Mouse (Mus musculus): ENCODE results near the gene 2310011J03Rik.
A peak's percentile ranks its signal among the peaks of the same experiment; 100 is the strongest.

The 2310011J03Rik gene

DNA sequence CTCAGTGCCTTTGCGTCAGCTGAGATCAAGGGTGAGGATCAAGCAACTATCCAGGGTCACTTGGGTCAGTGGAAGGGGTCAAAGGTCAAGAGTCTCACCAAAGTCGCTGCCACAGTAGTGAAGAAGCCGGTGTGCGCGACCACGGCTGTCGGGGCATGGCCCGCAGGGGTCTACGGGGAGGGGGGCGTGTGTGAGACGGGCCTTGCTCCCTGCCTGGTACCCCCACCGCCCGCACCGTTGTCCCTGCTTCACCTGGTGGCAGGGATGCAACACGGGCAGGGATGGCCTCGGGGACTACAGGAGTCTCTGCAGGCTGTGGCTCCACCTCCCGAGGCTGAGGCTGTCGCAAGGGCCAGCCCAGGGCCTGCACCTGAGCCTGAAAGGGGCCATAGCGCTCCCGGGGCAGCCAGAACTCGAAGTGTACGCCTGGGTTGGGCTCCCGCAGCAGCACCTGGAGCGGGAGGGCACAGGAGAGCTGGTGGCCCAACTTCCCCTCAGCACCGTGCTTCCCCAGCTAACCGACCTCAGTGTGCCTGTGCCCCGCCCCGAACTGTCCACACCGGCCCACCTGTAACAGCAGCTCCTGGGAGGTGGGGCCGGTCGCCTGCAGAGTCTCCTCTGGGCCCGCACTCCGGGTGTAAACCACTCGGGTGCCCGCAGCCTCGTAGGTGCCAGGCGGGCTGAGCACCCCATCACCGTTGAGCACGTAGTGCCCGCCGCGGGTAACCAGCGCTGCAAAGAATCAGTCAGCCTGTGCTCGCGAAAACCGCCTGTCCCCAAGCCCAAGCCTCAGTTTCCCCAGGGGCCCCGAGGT, 21.4 kb upstream of the 2310011J03Rik start:
- no peak for DNase-seq

DNA sequence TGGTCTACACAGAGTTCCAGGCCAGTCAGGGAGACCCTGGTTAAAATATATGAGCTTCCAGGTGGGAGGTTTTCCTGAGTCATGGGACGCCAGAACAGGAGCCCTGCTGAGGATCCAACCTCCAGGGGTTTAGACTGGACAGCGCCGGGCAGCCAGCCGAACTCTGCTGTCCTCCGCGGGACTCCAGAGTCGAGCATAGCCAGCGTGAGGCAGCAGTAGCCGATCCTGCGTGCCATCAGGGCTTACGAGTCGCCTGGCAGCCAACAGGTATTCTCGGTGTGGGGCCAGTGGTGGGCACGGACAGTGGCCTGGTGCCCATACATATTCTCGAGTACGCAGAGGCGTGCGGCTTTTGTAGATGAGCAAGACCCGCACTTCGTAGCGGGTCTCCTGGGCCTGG, 20.7 kb upstream of the 2310011J03Rik start:
- no peak for DNase-seq

DNA sequence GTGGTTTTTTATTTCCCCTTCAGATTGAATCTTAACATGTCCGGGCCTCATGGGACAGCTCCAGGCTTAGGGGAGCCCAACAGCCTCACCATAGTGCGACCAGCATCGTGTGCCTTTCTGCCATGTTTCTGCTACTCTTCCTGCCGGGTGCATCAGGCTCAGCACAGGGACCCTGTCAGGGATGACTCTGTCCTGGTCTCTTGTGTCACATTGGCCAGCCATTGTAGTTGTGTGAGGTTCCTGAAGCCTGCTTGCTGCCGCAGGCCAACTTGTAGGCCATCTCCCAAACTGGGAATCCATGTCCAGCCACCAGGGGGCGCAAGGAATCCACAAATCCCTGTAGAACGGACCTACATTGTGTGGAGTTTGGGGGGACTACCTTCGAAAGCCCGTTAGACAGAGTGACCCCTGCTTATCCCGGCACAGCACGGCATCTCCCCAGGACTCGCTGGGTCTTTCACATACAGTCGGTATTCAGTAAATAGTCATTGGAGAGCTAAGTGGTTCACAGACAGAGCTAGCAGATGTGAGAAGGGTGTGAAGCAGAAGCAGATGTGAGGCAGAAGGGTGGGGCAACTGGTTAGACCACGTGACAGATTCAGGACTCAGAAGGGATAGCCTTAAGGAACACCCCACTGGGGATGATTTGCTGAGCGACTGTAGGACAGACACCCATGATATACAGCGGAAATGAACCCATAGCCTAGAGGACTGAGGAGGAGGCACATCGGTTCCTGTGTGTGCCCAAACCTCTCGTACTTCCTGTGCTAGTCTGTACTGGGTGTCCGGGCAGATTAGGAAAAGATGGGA, 19.8 kb upstream of the 2310011J03Rik start:
- peak; percentile 90 for DNase-seq

DNA sequence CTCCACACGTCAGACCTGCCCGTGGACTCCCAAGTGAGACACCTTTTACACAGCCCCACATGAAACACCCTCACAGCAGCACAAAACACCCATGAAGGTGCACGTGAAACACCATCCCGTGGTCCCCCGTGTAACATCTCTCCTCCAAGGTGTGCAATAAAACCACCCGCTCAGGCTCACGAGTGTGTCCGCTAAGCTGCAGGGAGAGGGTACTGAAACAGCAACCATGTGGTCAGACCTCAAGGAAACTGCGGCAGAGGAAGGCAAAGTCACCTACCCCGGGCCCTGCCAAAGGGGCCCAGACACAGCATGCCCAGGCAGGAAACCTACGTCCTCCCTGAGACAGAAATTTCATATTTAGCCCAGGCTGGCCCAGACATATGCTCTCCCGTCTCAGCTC, 15.9 kb upstream of the 2310011J03Rik start:
- no peak for DNase-seq

DNA sequence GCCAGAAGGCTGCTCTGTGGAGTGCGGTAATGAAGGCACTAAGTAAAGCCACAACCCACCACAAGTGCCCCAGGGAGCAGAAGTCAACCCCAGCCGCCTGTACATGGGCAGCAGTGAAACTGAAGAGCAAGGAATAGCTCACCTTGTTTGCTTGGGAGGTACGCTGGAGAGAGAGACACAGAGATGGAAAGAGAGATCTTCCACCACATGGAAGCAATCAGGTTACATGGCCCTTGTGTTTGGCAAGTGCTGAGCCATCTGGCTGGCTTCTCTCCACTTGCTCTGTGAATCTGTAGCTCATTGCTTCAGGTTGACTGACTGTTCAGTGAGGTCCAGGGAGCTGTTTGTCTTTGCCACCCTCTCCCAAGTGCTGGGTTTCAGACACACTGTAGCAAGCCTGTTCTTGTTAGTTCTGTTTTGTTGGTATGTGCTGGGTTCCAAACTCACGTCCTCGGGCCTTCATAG, 12.2 kb upstream of the 2310011J03Rik start:
- DNase-seq, result peak; percentile 83

DNA sequence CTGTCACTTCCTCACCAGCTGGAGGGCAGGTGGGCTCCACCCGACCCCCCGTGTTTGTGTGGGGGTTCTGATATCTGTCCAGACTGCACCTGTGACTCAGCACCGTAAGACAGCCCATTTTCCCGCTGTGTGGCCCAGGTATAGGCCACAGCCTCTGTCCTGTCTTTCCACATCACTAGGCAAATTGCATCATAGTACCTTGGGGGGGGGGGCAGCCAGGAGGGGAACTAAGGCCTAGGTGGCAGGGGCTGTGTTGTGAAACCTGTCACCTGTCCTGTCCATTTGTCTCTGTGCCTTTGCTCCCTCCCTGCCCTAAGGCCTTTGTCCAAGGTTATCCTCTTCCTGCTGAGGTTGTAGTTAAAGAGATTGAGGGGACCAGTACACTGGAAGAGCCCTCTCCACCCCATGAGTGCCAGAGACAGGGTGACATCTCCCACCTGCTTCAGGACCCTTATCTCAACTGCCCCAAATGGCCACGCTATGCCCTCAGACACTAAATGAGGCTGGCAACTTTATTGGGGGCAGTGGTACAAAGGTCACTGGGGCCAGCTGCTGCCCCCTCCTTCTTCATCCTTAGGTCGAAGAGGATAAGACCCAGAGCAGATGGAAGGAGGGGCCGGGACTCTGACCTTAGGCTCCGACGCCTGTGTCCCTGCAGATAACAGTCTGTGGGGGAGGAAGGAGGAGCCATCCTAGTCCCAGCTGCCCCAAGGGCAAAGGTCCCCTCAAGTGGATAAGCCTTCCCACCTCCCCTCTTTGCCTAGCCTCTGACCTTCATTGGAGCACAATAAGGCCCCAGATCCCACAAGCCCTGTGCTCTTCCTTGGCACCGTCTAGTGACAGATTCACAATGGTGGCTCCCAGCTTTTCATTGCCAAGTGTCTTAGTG, 11.5 kb upstream of the 2310011J03Rik start:
- no peak for DNase-seq

DNA sequence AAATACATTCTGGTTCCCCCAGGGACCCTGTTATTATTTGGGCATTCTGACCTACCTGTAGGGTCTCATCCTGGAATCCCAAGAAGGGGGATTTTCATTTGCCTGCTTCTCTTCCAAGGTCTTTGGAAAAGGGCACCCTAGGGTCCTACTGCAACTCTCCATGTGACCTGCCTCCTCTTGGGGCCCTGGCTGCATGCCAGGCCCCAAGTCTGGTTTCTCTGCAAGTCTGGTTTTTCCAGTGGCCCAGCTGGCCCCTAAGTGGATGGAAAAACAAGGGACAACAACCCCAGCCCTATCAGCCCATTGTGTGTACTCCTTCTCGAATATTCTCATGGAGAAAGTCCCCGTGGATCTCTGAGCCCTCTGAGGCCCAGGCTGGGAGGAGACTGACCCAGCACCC, 10.6 kb upstream of the 2310011J03Rik start:
- no peak for DNase-seq

DNA sequence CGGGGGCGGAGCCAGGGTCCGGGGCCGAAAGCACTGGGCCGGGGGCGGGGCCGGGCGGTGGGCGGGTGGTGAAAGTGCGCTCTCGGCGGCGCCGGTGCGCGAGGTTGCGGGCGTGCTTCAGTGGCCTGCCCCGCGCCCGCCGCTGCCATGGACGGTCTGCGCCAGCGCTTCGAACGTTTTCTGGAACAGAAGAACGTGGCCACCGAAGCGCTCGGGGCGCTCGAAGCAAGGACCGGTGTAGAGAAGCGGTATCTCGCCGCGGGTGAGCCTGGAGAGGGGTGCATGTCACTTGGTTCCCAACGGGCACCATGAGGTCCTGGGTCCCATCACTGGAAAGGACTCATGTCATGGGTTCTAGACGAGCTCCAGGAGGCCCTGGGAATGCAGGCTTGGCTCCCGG, 9.7 kb upstream of the 2310011J03Rik start:
- DNase-seq, result peak; percentile 64

DNA sequence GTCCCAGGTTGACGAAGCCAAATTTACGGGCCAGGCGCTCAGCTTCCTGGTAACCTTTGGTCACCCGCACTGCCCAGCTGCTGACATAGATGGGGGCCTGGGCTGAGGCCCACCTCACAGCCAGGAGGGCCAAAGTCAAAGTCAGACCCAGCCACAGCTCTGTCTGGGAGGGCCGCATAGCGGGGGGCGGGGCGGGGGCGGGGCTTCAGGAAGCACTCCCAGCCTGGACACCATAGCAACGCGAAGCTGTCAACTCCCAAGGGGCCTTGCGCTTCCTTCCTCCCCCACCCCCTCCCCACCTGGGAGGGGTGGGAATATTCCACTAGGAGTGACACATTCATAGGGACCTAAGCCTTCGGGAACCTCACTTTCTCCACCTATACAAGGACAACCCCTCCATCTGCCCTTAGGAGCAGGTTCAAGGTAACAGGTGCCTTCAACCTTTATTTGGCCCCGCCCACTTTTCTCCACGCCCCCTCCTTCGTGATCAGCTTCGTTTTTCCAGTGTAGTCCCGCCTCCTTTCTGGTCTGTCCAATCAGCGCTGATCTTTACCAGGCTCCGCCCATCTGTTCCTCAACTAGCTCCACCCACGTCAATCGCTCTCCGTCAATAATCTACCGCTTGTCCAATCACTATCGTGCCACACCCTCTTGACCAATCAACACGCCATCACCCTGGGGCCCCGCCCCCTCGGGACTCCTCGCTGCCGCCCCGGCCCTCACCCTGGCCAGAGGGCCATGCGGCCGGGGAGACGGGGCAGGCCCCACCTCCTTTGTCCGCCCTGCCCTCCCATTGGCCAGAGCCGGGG, 9.1 kb upstream of the 2310011J03Rik start, which contains the start of the genes Pcsk4 and Reep6:
Gene Pcsk4 (minus strand): TSS at position 226 of the 809 bp plus-strand sequence.
Gene Reep6 (plus strand): TSS at position 681 of the 809 bp plus-strand sequence.
- DNase-seq, result peak; percentile 98

DNA sequence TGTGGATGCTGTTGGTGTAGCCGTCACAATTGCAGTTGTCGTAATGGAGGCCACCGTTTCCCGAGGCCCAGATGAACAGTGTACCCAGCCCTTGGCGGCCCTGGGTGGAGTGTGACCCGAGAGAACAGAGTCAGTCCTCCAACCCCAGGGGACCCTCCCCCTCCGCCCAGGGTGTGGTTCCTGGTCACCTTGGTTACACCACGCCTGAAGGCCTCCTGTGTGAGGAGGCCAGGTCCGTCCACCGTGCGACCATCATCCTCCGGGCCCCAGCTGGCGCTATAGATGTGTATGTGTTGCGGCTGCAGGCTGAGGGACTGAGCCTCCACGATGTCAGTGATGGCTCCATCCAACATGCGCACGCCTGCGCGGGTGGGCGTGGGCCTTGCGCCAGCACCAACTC, 4.7 kb upstream of the 2310011J03Rik start:
- DNase-seq, result peak; percentile 71

DNA sequence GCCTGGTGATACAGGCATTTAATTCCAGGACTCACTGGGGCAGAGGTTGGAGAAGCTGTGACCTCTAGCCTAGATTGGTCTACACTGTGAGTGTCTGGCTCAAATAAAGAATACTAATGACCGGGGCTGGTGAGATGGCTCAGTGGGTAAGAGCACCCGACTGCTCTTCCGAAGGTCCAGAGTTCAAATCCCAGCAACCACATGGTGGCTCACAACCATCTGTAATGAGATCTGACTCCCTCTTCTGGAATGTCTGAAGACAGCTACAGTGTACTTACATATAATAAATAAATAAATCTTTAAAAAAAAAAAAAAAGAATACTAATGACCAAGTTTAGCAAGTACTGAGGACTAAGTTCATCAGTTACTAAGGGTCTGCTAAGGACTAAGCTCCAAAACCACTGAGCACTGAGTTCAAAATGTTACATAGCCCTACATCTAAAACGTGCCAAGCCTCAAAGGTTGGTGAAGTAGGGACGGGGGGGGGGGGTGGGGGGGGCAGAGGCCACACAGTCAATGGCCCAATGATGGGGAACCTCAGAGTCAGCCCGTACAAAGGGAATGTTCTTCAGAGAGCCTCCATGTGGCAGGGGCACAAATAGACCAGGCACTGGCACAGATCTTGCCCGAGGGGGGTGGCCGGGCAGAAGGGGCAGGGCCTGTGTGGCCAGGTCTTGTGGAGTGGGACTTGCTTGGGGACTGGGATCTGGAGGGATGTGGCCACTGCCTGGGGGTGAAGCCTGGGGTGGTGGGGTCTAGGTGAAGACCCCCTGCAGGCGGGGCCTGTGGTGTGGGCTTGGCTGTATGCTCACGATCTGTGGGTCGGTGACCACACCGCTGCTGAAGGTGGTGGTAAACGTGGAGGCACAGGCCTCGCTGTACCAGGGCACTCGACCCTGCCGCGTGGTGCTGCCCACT, 4.0 kb upstream of the 2310011J03Rik start:
- no peak for DNase-seq

DNA sequence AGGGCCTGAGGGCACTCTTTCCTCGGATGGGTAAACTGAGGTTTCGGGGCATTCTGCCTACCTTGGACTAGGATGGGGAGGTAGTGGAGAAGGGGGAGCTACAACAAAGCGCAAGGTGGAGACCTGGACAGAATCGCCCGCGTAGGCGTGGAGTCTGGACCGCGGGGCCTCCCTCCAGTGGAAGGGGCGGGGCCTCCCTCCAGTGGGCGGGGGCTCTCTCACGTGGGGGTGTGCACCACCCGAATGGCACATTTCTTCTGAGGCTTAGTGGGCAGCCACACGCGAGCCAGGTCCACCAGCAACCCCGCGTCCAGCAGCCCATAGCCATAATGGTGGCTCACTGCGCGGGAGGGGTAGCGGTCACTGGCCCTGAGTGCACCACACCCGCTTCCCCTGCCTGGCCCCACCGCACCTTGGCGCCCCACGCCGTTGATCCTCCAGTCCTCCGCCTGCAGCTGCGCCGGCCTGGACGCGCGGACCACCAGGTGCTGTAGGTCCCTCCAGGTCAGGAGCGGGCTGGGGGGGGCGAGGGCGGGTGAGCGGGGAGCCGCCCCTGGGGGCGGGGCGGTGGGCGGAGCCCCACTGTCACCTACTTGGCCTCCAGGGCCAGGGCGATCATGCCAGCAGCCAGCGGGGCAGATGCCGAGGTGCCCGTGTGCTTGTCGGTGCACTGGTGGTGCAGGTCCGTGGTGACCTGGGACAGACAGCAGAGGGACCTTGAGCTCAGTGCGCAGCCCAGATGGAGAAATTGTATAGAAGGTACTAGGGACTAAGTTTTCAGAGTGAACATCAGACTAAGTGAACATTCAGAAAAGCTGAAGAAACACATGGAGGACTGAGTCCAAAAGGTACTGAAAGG, 3.2 kb upstream of the 2310011J03Rik start:
- peak; percentile 80 for DNase-seq

DNA sequence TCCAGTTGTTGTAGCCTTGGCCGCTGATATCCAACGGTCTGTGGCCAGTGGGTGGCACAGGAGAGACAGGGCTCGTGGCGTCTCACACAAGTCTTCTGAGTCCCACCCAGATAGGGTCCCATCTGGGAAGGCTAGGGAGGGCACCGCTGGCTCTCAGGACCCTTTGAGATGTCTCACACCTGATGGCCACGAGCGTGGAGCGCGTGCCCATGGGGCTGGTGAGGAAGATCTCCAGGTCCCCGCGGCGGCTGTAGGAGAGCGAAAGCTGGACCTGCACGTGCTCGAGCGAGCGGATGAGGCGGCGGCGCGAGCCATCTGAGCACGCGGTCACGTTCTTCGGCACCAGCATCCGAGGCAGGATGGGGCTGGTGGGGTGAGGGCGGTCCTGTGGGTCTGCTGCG, 2.5 kb upstream of the 2310011J03Rik start:
- DNase-seq, result no peak

DNA sequence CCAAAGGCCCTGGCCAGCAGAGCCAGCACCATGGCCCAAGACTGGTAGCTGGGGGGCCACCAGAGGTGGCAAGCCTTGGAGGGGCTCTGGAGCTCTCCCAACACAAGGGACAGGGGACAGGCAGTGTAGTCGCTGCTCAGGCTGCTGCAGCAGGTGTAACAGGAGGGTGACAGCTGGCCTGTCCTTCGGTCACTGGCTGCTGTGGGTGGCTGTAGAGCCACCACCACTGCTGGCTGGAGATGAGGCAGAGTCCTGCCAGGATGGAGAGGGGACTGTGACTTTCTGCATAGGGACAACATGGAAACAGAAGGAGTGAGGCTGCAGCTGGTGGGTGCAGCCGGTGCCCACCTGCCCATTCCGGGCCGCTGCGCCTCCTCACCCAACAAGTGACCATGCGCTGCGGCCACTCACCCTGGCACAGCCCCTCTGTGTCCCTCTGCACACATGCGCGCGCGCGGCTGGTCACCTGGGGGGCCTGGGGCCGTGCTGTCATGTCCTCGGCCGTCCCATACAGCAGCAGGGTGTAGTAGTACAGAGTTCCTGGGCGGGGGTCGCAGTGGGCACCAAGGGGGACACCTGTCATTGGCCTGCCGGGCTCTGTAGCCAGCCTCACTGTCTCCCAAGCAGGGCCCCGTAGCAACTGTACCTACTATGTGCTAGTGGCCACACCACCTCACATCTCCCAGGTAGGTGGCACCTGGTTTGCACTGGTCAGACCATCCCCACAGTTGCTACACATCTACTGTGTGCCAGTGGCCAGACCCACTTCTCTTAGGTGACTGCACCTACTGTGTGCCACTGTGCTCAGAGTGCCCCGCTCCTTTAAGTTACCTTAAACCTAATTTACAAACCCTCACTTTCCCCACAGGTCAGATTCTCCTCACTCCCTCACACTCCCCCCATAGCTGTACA, 1.6 kb upstream of the 2310011J03Rik start:
- DNase-seq, result peak; percentile 60

DNA sequence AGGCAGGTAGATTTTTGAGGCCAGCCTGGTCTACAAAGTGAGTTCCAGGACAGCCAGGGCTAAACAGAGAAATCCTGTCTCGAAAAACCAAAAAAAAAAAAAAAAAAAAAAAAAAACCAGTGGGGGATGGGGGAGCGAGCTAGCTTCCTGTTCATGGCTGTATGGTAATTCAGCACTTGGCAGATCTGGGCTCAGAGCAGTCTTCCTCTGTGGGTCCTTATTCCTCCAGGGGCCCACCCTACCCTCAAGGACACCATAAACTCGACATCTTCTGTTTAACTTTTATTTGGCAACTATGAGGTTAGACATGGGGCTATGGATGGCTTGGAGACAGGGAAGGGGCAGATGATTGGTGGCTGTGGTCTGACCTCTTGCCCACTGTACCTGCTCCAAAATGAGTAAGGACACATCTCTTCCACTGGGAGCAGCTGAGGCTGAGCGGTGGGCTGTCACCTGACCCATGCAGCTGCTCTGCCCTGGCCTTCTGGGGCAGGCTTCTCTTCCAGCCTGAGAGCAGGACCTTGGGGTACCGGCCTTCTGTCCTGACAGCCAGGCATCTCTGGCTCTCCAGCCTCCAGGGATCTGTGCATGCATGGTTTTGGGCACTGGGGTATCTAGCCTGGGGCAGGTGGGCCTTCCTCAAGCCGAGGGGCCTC, 805 bp upstream of the 2310011J03Rik start:
- DNase-seq, result no peak

DNA sequence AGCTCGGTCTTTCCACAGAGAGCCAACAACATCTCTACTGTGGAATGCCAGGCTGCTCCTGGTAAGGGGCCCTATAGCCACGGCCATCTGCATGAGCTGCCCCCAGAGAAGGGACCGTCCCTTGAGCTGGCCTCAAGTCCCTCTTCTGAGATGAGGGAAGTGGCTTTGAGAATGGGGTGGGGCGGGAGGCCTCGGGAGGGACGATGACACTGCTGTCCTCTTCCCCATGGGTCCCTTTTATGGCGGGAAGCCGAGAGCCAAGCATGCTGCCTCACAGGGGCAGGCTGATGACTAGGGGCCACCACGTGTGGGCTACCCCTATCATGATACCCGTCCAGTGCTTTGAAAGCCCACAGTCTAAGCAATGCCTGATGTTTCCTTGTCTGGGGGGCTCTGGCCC, 3.3 kb downstream of the 2310011J03Rik start:
- no peak for DNase-seq

DNA sequence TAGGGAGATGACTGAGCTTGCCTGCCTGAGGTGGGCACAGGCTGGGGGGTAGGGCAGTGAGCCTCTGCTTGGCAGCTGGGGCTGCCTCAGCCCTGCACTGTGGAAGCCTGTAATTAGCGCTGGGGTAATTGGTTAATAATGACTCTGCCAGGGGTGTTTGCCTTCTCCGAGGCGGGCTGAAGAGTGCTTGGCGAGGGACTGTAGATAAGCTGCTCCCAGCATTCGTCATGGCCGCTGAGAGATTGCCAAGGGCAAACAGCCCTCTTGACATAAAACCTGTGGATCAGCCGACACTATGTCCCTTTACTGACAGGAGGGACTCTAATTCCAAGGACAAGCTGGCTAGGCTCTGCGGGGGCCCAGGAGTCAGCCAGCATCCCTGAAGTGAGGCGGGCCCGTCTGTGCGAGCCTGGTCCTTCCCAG, 4.0 kb downstream of the 2310011J03Rik start:
- DNase-seq, result peak; percentile 51

DNA sequence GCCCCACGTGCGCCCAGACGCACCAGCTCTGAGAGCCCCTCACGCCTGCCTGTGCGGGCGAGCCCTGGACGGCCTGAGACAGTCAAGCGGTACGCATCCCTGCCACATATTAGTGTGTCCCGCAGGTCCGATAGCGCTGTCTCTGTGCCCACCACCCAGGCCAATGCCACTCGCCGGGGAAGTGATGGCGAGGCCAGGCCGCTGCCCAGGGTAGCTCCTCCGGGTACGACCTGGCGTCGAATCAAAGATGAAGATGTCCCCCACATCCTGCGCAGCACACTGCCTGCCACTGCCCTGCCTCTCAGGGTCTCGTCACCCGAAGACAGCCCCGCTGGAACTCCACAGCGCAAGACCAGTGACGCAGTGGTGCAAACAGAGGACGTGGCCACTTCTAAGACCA, 5.0 kb downstream of the 2310011J03Rik start:
- DNase-seq, result no peak

Data from cerebellum, adult 9-10 months (tissue).